Mouse (Mus musculus) testis, adult 2 months (tissue): ENCODE results near the gene Tulp4.

Source experiments
- CTCF ChIP-seq: fragments of 200-500 bp; IDR thresholded peaks from 2 replicates; pipeline ENCODE4 v1.5.1; 2012; ENCODE audit warnings: low read depth, mild to moderate bottlenecking, inconsistent platforms, low read length, moderate library complexity; ENCODE audit not compliant: control insufficient read depth, insufficient read depth, insufficient replicate concordance
- POLR2A ChIP-seq: fragments of 200-500 bp; IDR thresholded peaks from 2 replicates; pipeline ENCODE4 v1.6.1; 2012; ENCODE audit warnings: low read depth, mild to moderate bottlenecking, inconsistent platforms, low read length, moderate library complexity; ENCODE audit not compliant: control insufficient read depth

GRCm38 (mm10) chr17:6140875-6141274 is 34.6 kb downstream of the Tulp4 start:
- no peak for TF ChIP-seq CTCF
- TF ChIP-seq POLR2A = no peak
